Mouse (Mus musculus): ENCODE data around the gene Pon1.

DNA sequence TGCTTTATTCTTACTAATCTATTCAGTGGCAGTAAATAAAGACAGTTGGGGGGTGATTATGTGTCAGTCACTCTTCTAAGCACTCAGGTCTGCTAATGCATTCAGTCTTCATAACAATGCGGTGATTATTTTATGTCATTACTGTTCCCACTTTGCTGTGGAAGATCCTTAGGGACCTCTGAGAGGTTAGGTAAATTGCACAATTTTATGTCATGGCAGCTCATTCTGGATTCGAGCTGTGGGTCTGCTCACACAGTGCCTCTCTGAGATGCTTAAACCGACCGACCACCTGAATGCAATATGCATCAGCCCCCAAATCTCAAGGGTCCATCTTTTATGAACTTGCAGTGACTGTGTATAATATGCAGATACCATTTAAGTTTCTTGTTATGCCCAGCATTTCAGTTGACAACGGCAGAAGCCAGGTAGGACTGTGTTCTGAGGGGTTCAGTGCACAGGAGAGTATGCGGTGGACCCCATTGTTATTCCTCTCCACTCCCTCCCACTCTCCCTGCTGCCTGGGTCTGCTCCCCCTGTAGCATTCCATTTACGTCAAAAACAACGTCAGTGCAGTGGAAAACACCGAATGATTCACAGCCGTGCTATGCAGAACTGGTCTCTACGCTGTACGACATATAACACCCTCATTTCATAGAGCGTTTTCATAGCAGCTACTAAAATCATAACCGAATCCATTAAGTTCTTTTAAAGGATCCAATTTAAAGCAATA lies 64.2 kb downstream of the Pon1 start:
- no peak for TF ChIP-seq CTCF (IDR thresholded peaks at IDR 0.05; ENCODE audit: control insufficient read depth, insufficient read depth, insufficient read length)
- no peak for TF ChIP-seq USF1 (IDR thresholded peaks at IDR 0.05; ENCODE audit: low read depth)
- TF ChIP-seq MYOD1 (IDR thresholded peaks at IDR 0.05; ENCODE audit: control insufficient read depth, insufficient read length, low read depth), result no peak
- no peak for TF ChIP-seq MAX (IDR thresholded peaks at IDR 0.05)
